8 mouse cellular contexts compared by ENCODE assay signal in the genomic region with DNA sequence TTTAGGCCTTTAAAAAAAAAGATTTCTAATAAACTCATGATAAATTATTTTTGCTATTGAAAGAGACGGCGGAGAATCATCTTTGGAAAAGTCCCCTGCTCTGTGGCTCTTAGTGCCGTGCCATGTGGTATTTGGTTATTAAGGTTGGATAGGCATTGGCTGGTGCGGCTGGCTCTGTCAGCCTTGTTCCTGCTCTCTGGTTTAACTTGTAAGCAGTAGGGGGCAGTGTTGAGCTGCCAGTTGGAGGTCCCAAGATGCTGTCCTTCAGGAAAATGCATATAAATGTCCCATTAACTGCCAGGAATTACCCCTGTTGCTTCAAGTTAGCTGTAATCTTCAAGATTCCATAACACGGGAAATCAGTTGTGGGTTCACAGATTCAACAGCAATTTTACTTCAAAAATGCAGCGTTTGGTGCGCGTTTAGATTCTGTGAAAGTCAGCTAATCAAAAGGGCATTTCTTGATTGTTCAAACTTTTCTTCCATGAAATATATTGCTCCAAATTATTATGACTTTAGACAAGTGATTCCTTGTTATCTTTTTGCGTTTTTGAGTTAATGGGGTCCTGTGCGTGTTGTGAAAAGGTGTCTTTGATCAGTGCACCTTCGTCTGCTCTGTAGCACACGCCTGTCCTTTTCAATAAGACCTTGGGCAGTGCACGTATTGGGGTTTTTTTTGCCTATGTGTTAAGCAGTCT.
A peak's percentile ranks its signal among the peaks of the same experiment; 100 is the strongest.
DNase-seq lines count a peak whose midpoint lies in the region; ATAC-seq and TF ChIP-seq lines count a peak whose summit lies in the region.

No protein-coding gene starts in this region.

- peak; percentile 32 to 68 for DNase-seq in urinary bladder, postnatal 36 days (ENCODE audit: low spot score in 2 of 2)
- no peak for DNase-seq in urinary bladder, adult 2 months (ENCODE audit: low spot score)
- peak; percentile 79 for DNase-seq in forebrain, postnatal 0 days
- DNase-seq in kidney, adult 9 months: peak; percentile 85
- DNase-seq in ovary, postnatal 14 days (ENCODE audit: low spot score): peak; percentile 66

- WGBS in forebrain, postnatal 0 days: 54% methylated on average over 13 of the region's 13 CpGs
- 45% methylated on average over 13 of the region's 13 CpGs for WGBS in limb, embryonic 15.5 days

- peak; percentile 79 for TF ChIP-seq CTCF in forebrain, postnatal 0 days (IDR thresholded peaks at IDR 0.05; ENCODE audit: low read depth)

- peak; percentile 79 for ATAC-seq in cerebellum, adult (ENCODE audit: insufficient number of reproducible peaks, low FRiP score, low TSS enrichment)
- peak; percentile 53; the same call in 1 of the 2 replicates for ATAC-seq in forebrain, postnatal 0 days
- no peak for ATAC-seq in limb, embryonic 15.5 days (ENCODE audit: insufficient number of reproducible peaks, low FRiP score, low TSS enrichment, low read depth)
- ATAC-seq in monocyte, adult 5-6 weeks (replicated peaks; ENCODE audit: insufficient number of reproducible peaks, low FRiP score, low TSS enrichment, poor library complexity, severe bottlenecking): no peak

- no peaks in the 10 kb centered on the region for H3K9me3 ChIP-seq in forebrain, postnatal 0 days (ENCODE audit: low read length)
- no peaks in the 10 kb centered on the region for H3K9me3 ChIP-seq in limb, embryonic 15.5 days

- peaks cover 6% of the 10 kb centered on the region; the same call in 1 of the 2 replicates for H3K36me3 ChIP-seq in forebrain, postnatal 0 days (ENCODE audit: insufficient read depth)
- H3K36me3 ChIP-seq in limb, embryonic 15.5 days: peaks cover 7% of the 10 kb centered on the region; the same call in 1 of the 2 replicates

- no peak overlapping the region for H3K4me2 ChIP-seq in forebrain, postnatal 0 days (ENCODE audit: low read depth)
- no peak overlapping the region for H3K4me2 ChIP-seq in limb, embryonic 15.5 days

- no peak overlapping the region for H3K9ac ChIP-seq in forebrain, postnatal 0 days
- no peak overlapping the region for H3K9ac ChIP-seq in limb, embryonic 15.5 days

- H3K27me3 ChIP-seq in forebrain, postnatal 0 days (ENCODE audit: insufficient read depth, low read length): no peaks in the 10 kb centered on the region
- H3K27me3 ChIP-seq in limb, embryonic 15.5 days: no peaks in the 10 kb centered on the region

- H3K4me3 ChIP-seq in forebrain, postnatal 0 days (ENCODE audit: low read depth, low read length): no peak overlapping the region
- H3K4me3 ChIP-seq in limb, embryonic 15.5 days: no peak overlapping the region

- no peak overlapping the region for H3K27ac ChIP-seq in forebrain, postnatal 0 days (ENCODE audit: low read depth, low read length)
- peak overlapping the region; percentile 18; the same call in 1 of the 2 replicates for H3K27ac ChIP-seq in limb, embryonic 15.5 days

- no peaks in the 10 kb centered on the region for H3K4me1 ChIP-seq in forebrain, postnatal 0 days (ENCODE audit: insufficient read depth)
- H3K4me1 ChIP-seq in limb, embryonic 15.5 days: peaks cover 14% of the 10 kb centered on the region

Comparison
In these comparisons a context has a peak if more than half of its experiments do, and no peak if none do; other contexts are left out.
1. ATAC-seq: peak in cerebellum, adult (single experiment) and forebrain, postnatal 0 days (single experiment); none in limb, embryonic 15.5 days (single experiment) and monocyte, adult 5-6 weeks (single experiment).